Mouse (Mus musculus): ENCODE measurements at regions not wholly inside any gene's neighbourhood (a gene's known extent, or its start where the extent isn't known, plus 50 kb on each side); places are given as distances from the start of the nearest gene placed in this dataset.

DNA sequence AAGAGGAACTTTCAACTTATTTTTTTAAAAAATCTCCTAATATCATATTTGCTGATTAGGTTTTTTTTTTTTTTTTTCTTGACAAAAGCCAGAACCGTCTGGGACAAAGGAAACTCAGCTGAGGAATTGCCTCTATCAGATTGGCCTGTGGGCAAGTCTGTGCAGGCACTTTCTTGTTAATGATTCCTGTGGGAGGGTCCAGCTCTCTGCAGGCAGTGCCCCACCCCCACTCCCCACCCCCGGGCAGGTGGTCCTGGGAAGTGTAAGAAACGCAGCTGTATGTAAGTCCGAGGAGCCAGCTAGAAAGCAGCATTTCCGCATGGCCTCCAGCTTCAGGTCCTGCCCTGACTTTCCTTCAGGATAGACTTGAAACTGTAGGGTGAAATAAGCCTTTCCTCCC, 377.7 kb downstream of the Sox2 start:
- DNase-seq (ENCODE audit: low spot score in 2 of 2): no peak

GRCm38 (mm10) chr3:35029924-35030323, 379.7 kb downstream of the Sox2 start:
- no peak for DNase-seq (ENCODE audit: low spot score in 2 of 2)

GRCm38 (mm10) chr3:35033587-35033986, 383.4 kb downstream of the Sox2 start:
- DNase-seq (ENCODE audit: low spot score in 2 of 2): no peak

- no peak for DNase-seq (ENCODE audit: low spot score in 2 of 2)
Measured at GRCm38 (mm10) chr3:35035234-35035633, 385.0 kb downstream of the Sox2 start.

- DNase-seq (ENCODE audit: low spot score in 2 of 2): no peak
Measured at GRCm38 (mm10) chr3:35043705-35044104, 393.5 kb downstream of the Sox2 start.

DNA sequence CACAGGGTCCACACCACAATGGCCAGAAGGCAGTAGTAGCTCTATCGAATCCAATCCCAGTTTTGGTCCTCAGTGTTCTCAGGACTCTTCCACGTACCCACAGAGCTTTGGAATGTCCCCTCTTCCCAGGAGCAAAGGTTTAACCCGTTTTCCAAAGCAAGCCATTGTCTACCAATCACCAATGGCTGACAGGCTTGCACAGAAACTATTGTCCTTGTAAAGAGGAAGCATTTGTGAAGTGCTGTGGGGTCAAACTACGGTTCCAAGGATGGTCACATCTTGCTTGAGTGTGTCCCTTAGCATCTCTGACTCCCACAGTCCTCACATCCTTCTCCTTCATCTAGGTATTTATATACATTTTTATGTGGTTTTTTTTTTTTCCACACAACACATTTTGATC, 409.2 kb downstream of the Sox2 start:
- DNase-seq (ENCODE audit: low spot score in 2 of 2): no peak

DNA sequence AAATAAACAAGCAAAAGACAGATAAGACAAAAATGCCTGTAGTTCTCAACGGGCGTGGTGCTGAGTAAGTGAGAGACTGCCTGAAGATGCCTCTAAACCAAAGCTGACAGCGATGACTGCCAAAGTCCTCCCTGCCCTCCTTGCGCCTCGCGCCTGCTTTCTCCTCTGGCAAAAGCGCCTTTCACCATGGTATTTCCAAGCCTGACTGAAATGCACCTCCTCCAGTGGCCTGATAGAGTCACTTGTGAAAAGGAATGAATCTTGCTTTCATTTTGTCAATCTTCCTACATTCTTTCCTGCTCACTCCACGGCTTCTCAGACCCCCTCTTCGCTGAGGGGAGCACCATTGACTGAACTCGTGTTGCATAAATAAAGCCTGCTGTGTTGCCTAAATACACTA, 409.8 kb downstream of the Sox2 start:
- DNase-seq (ENCODE audit: low spot score in 2 of 2): no peak

DNA sequence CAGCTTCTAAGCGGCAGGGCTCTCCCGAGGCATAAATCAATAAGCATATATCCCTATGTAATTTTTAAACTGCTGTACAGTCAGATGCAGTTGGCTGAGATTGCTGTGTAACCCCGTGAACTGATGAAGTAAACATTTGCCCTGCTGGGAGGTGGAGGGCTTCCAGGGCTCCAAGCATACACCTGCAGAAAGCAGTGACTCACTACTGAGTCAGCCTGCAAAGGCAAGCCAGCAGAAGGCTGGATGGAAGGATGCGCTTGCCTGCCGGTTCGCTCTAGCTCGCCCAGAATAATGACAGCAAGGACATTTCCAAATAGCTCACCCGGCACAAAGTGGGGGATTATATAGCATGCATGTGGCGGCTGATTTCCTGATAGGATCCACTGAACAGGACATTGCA, 416.6 kb downstream of the Sox2 start:
- no peak for DNase-seq (ENCODE audit: low spot score in 2 of 2)

DNA sequence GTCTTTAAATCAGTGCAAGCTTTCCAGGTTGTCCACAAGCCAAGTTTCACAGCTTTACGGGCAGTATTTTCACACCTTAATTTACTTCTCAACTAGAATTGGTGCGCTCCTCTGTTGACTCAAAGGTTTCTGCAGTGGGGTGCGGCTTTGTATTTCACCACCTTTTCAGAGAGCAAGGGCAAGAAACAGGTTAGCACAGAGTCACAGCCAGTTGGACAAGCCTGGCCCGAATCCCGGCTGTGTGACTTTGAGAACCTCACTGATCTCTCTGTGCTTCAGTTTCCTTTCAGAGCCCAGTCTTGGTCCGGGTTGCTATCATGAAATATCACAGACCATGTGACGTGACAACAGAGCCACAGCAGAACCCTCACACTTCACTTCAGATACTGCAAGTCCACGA, 418.4 kb downstream of the Sox2 start:
- no peak for DNase-seq (ENCODE audit: low spot score in 2 of 2)

GRCm38 (mm10) chr3:35071046-35071445, 420.8 kb downstream of the Sox2 start:
- DNase-seq (ENCODE audit: low spot score in 2 of 2): no peak

- no peak for DNase-seq (ENCODE audit: low spot score in 2 of 2)
Measured at GRCm38 (mm10) chr3:35079887-35080286, 429.7 kb downstream of the Sox2 start.

GRCm38 (mm10) chr3:35084091-35084867, 434.1 kb downstream of the Sox2 start:
- no peak for DNase-seq (ENCODE audit: low spot score in 2 of 2)

DNA sequence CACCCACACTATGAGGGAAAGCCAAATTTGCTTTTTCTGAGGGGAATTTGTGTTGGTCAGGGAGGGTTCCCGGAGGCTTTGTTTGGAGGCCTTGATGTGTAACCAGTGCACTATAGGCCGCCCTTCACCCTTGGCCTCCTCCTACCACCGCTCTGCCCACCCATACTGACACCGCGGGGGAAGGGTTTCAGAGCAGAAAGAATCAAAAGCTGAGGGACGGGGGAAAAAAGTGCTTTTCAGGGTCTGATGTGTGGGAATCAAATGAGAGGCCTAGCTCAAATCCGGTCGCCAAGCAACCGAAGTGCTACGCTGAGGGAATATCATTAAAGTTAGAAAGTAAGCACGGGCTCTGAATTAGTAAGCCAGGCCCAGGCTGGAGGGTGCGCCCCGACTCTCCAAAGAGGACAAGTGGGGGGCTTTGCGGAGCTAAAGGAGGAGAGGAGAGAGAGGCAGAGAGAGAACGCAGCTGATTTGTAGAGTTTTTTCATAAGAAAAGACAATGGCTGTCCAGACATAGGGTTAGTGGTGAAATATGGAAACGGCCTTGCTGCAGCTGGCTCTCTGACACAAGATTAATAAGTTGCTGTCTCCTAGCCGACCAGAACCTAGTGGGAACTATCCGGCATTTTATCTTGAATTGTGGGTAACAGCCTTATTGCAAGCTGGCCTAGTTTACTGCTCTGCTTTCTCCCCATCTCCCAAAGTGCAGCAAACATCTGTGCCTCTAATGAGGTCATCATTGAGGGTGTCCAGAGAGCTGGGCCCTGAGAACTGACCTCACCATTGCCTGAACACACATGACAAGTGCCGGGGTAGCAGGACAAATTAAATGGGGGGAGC, 438.3 kb downstream of the Sox2 start:
- DNase-seq (ENCODE audit: low spot score in 2 of 2): no peak

- no peak for DNase-seq (ENCODE audit: low spot score in 2 of 2)
Measured at GRCm38 (mm10) chr3:35090496-35091133, 440.4 kb downstream of the Sox2 start.

- DNase-seq (ENCODE audit: low spot score in 2 of 2): no peak
Measured at GRCm38 (mm10) chr3:35093001-35093400, 442.8 kb downstream of the Sox2 start.

DNA sequence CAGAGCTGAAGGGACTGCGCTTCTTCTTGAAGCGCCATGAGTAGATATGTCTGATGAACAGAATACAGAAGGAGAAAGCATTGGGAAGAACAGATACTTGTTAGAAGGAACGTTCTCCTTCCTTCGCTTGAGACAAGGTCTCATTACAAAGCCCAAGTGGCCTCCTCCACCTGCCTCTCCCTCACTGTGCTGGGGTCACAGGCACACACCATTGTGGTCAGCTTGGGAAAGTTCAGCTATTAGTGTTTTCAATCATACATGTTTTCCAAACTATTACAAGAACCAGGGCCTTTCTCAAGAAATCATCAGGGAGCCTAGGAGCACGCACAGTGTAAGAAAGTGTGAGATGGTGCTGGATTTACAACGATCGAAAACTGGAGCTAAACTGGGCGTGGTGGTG, 445.0 kb downstream of the Sox2 start:
- DNase-seq (ENCODE audit: low spot score in 2 of 2): no peak

- DNase-seq (ENCODE audit: low spot score in 2 of 2): no peak
Measured at GRCm38 (mm10) chr3:35096381-35096780, 446.2 kb downstream of the Sox2 start.

GRCm38 (mm10) chr3:35097766-35098165, 447.6 kb downstream of the Sox2 start:
- DNase-seq (ENCODE audit: low spot score in 2 of 2): no peak

- DNase-seq (ENCODE audit: low spot score in 2 of 2): no peak
Measured at GRCm38 (mm10) chr3:35099226-35099625, 449.0 kb downstream of the Sox2 start.

GRCm38 (mm10) chr3:35099876-35100420, 449.7 kb downstream of the Sox2 start:
- no peak for DNase-seq (ENCODE audit: low spot score in 2 of 2)

- DNase-seq (ENCODE audit: low spot score in 2 of 2): no peak
Measured at GRCm38 (mm10) chr3:35101286-35101685, 451.1 kb downstream of the Sox2 start.

DNA sequence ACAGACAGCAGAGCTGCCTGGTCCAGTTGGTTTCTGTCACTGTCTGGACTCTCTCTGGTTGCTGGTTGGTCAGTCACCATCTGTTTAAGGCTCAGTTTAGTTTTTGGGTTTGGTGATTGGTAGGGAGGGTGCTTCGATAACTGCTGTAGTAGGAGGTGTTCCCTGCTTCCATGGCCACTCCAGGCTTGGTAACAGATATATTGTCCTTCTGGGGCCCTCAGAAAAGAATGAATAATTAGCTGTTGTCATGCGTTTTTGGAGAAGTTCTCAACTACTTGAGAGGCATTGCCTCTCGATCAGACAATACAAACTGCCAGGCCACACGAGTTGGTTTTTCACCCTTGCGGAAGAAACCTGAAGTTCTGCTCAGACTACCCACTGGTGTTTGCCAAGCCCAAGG, 451.7 kb downstream of the Sox2 start:
- DNase-seq (ENCODE audit: low spot score in 2 of 2): no peak
